Mouse (Mus musculus): ENCODE results near the gene Crlf1. TPM values are rescaled to one million over a fixed set of nuclear protein-coding genes. Genes with fewer than 3 reads are reported as not detected.

Crlf1 gene
- 3.2 and 3.6 TPM in 2 replicates for polyA plus RNA-seq (2015; fragmentation: Nextera tagmentation; extraction: Ambion mirVana)

DNA sequence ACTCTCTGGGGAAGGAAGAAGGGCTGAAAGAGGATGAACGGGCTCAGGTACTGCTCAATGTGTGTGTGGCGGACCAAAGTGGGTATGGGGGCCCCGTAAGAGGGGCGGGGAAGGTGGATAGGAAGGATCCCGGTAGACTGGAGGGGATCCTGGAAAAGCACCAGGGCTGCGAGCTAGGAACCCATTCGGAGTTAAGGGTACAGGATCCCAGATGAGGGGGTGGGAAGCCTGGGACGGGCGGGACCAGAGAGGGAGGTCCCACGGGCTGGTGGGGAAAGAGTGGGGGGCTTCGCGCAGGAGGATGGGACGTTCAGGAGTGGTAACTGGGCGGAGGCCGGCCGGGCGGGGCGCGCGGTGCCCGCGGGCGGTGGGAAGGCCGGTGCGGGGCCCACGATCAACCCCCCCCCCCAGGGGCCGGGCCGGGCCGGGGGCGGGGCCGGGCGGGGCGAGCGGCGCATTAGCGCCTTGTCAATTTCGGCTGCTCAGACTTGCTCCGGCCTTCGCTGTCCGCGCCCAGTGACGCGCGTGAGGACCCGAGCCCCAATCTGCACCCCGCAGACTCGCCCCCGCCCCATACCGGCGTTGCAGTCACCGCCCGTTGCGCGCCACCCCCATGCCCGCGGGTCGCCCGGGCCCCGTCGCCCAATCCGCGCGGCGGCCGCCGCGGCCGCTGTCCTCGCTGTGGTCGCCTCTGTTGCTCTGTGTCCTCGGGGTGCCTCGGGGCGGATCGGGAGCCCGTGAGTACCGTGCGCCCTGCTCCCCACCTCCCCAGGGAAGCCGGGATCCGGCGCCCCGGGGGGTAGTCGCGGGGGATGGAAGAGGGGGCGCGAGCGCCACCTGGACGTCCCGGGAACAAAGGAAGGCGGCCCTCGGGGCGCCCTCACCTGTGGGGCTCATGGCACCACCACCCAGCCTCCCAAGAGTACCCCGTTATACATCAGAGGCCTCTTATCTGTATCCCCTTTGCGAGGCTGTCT, at the start of gene Crlf1:
Gene Crlf1, plus strand, starts transcription at position 495 of the 977 bp plus-strand sequence.
- H3K36me3 ChIP-seq = no peaks in the 10 kb centered on the region
- no peak within 1 kb of the TSS for H3K27ac ChIP-seq
- H3K9ac ChIP-seq = no peak within 1 kb of the TSS
- peaks cover 100% of the 10 kb centered on the region for H3K27me3 ChIP-seq
- ATAC-seq (ENCODE audit: low read depth) (no peak), DNase-seq (no peak)
- peaks cover 44% of the 10 kb centered on the region for H3K4me1 ChIP-seq (replicated peaks)
- 2% methylated on average over 83 of the region's 93 CpGs for WGBS (ENCODE audit: insufficient replicate concordance)
- H3K4me2 ChIP-seq = peak within 1 kb of the TSS; percentile 57
- H3K4me3 ChIP-seq (replicated peaks) = peak within 1 kb of the TSS; percentile 45
- no peaks in the 10 kb centered on the region for H3K9me3 ChIP-seq (replicated peaks)

DNA sequence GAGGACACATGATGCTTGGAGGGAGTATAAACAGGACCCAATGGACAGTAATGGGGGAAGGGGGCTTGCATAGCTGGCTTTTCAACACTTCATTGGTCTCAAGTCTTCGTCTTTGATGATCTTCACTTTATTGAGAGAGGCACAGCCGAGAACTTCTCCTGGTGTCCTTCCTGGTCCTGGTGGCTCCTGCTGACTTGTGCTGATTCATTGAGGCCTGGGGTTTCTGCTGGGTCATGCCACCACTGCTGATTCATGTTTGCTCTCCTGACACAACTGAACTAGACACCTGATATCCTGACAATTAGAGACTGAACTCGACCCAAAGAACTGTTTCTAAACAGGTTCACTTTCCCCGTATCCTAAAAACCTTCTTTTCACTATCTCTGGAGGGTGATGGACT, 49.6 kb upstream of the Crlf1 start:
- H3K36me3 ChIP-seq = no peaks in the 10 kb centered on the region
- 60% methylated on average over 4 of the region's 4 CpGs for WGBS (ENCODE audit: insufficient replicate concordance)
- peak; percentile 88 for DNase-seq
- H3K27ac ChIP-seq = peak overlapping the region; percentile 89
- ATAC-seq (ENCODE audit: low read depth) = peak; percentile 39; the same call in 1 of the 2 replicates
- H3K27me3 ChIP-seq = peaks cover 15% of the 10 kb centered on the region; the same call in 1 of the 2 replicates
- no peak overlapping the region for H3K4me3 ChIP-seq (replicated peaks)
- H3K4me2 ChIP-seq = peak overlapping the region; percentile 43
- peak overlapping the region; percentile 52 for H3K9ac ChIP-seq
- peaks cover 49% of the 10 kb centered on the region for H3K4me1 ChIP-seq (replicated peaks)
- H3K9me3 ChIP-seq (replicated peaks) = no peaks in the 10 kb centered on the region

DNA sequence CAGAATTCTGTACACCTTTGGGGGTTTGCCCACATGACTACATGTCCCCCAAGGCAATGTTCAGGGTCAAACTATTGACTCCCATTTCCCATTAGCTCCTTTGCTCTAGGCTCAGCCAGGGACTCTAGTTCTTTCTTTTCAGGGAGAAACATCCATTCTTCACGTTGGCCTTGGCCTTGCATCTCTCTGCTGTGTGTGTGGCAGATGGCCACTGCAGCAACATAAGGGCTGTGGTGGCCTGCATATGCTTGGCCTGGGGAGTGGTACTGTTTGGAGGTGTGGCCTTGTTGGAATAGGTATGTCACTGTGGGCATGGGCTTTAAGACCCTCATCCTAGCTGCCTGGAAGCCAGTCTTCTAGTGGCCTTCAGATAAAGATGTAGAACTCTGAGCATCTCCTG, 47.0 kb upstream of the Crlf1 start:
- no peak overlapping the region for H3K4me2 ChIP-seq
- H3K9ac ChIP-seq = no peak overlapping the region
- no peaks in the 10 kb centered on the region for H3K9me3 ChIP-seq (replicated peaks)
- peaks cover 15% of the 10 kb centered on the region; the same call in 1 of the 2 replicates for H3K27me3 ChIP-seq
- ATAC-seq (ENCODE audit: low read depth) = no peak
- no peak overlapping the region; the same call in 1 of the 2 replicates for H3K27ac ChIP-seq
- 58% methylated on average over 1 of the region's 1 CpGs for WGBS (ENCODE audit: insufficient replicate concordance)
- H3K36me3 ChIP-seq = peaks cover 4% of the 10 kb centered on the region; the same call in 1 of the 2 replicates
- peaks cover 33% of the 10 kb centered on the region for H3K4me1 ChIP-seq (replicated peaks)
- no peak for DNase-seq
- no peak overlapping the region for H3K4me3 ChIP-seq (replicated peaks)

GRCm38 (mm10) chr8:70447639-70448420, 45.1 kb upstream of the Crlf1 start:
- no peak overlapping the region for H3K4me3 ChIP-seq (replicated peaks)
- peaks cover 19% of the 10 kb centered on the region for H3K36me3 ChIP-seq
- H3K27me3 ChIP-seq = peaks cover 30% of the 10 kb centered on the region
- H3K9me3 ChIP-seq (replicated peaks) = no peaks in the 10 kb centered on the region
- DNase-seq = no peak
- no peak overlapping the region for H3K27ac ChIP-seq
- ATAC-seq (ENCODE audit: low read depth) = no peak
- H3K4me1 ChIP-seq (replicated peaks) = peaks cover 30% of the 10 kb centered on the region
- 67% methylated on average over 19 of the region's 19 CpGs for WGBS (ENCODE audit: insufficient replicate concordance)
- H3K9ac ChIP-seq = no peak overlapping the region
- H3K4me2 ChIP-seq = no peak overlapping the region

- Histone ChIP-seq H3K4me3 (replicated peaks) (no peak overlapping the region), H3K27me3 (peaks cover 15% of the 10 kb centered on the region), H3K4me2 (no peak overlapping the region), H3K9me3 (replicated peaks) (no peaks in the 10 kb centered on the region), H3K27ac (no peak overlapping the region), H3K9ac (no peak overlapping the region), H3K36me3 (peaks cover 19% of the 10 kb centered on the region), H3K4me1 (replicated peaks) (peaks cover 22% of the 10 kb centered on the region)
- DNase-seq = no peak
- 50% methylated on average over 52 of the region's 52 CpGs for WGBS (ENCODE audit: insufficient replicate concordance)
- no peak for ATAC-seq (ENCODE audit: low read depth)
Observed at GRCm38 (mm10) chr8:70452196-70452966, 40.6 kb upstream of the Crlf1 start.

DNA sequence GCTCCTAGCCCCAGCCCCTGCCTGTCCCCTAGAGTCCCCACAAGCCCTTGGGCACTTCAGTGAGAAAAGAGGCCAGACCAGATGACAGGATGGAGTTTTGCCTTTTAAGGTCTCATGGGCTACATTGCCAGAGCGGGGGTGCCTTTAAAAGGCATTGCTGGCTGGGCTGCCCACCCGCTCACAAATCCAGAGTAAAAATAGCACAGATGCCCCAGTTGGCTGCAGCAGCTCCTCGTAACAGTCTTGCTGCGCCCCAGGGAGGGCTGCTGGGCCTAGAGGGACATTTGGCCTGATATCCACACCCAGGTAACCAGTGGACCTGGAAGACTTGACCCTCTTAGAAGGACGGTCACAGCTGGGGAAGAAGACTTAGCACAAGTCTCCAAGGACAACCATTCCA, 39.1 kb upstream of the Crlf1 start:
- no peak overlapping the region for H3K9ac ChIP-seq
- H3K9me3 ChIP-seq (replicated peaks) = no peaks in the 10 kb centered on the region
- peaks cover 15% of the 10 kb centered on the region for H3K27me3 ChIP-seq
- H3K36me3 ChIP-seq = peaks cover 19% of the 10 kb centered on the region
- no peak overlapping the region for H3K4me2 ChIP-seq
- peaks cover 28% of the 10 kb centered on the region for H3K4me1 ChIP-seq (replicated peaks)
- DNase-seq = no peak
- ATAC-seq (ENCODE audit: low read depth) = no peak
- no peak overlapping the region for H3K4me3 ChIP-seq (replicated peaks)
- H3K27ac ChIP-seq = no peak overlapping the region
- 87% methylated on average over 5 of the region's 5 CpGs for WGBS (ENCODE audit: insufficient replicate concordance)

DNA sequence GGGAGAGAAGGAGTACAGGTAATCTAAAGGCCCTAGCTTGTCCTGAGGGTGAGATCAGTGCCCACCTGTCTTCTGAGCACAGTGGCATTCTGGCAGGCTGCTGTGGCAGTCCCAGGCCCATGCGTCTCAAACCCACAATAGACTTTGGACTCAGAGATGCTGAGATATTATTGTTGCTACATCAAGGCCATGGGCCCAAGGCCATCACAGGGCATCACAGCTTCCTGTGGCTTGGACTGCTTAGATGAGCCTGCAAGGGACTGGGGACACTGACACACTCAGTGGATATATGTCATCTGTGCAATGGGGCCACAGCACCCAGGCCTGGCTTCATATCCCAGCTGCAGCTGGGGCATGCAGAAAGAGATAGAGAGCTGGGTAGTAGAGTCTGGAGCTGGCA, 36.0 kb upstream of the Crlf1 start:
- Histone ChIP-seq H3K9me3 (replicated peaks) (peaks cover 4% of the 10 kb centered on the region; the same call in 1 of the 2 replicates), H3K4me1 (replicated peaks) (peaks cover 31% of the 10 kb centered on the region), H3K27me3 (peaks cover 9% of the 10 kb centered on the region), H3K36me3 (peaks cover 11% of the 10 kb centered on the region), H3K4me3 (replicated peaks) (no peak overlapping the region), H3K9ac (no peak overlapping the region), H3K27ac (no peak overlapping the region), H3K4me2 (no peak overlapping the region)
- ATAC-seq (ENCODE audit: low read depth) = no peak
- 83% methylated on average over 1 of the region's 1 CpGs for WGBS (ENCODE audit: insufficient replicate concordance)
- no peak for DNase-seq

DNA sequence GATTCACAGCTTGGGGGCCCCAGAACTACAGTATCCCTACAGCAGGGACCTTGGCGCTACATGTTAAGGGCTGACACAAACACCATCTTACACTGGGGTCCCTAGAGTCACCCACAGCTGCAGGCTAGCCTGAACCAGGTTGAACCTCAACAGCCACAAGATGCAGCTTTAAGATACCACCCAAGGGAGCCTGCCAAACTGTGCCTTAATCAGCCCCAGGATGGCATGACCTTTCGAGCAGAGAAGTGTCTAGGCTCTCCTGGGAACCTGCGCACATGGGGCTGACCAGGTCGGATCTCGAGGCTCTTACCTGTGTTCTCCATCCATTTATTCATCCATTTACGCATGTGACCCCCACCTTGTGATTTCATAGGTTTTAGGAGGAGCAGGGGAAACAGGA, 35.1 kb upstream of the Crlf1 start:
- 74% methylated on average over 6 of the region's 6 CpGs for WGBS (ENCODE audit: insufficient replicate concordance)
- H3K4me3 ChIP-seq (replicated peaks) = no peak overlapping the region
- peaks cover 4% of the 10 kb centered on the region; the same call in 1 of the 2 replicates for H3K9me3 ChIP-seq (replicated peaks)
- 0 out of 2 replicates have a peak, but pooled peaks cover 5% of the 10 kb centered on the region for H3K36me3 ChIP-seq
- H3K27ac ChIP-seq = no peak overlapping the region
- no peak overlapping the region for H3K4me2 ChIP-seq
- H3K9ac ChIP-seq = no peak overlapping the region
- 0 out of 2 replicates have a peak, but pooled peaks cover under 1% of the 10 kb centered on the region for H3K27me3 ChIP-seq
- peaks cover 23% of the 10 kb centered on the region for H3K4me1 ChIP-seq (replicated peaks)
- no peak for DNase-seq
- no peak for ATAC-seq (ENCODE audit: low read depth)

DNA sequence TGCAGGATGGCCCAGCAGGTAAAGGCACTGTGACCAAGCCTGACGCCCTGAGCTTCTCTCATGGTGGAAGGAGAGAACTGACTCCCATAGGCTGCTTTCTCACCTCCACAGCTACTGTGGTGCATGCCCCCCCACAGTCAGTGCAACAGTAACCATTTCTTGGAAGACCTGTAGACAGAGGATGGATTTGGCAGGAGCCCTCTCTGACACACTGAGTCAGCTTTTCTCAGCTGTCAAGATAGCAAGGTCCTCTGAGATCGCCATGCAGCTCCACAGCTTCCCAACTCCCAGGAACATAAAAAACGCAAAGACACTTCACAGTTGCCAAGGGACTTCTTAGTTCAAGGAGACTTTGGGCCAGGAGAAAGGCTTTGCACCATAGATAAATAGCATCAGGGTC, 34.5 kb upstream of the Crlf1 start:
- Histone ChIP-seq H3K9ac (no peak overlapping the region), H3K9me3 (replicated peaks) (peaks cover 4% of the 10 kb centered on the region; the same call in 1 of the 2 replicates), H3K4me2 (no peak overlapping the region), H3K4me3 (replicated peaks) (no peak overlapping the region), H3K4me1 (replicated peaks) (peaks cover 22% of the 10 kb centered on the region), H3K36me3 (0 out of 2 replicates have a peak, but pooled peaks cover 5% of the 10 kb centered on the region), H3K27me3 (no peaks in the 10 kb centered on the region), H3K27ac (no peak overlapping the region)
- WGBS (ENCODE audit: insufficient replicate concordance) = 59% methylated on average over 3 of the region's 3 CpGs
- no peak for ATAC-seq (ENCODE audit: low read depth)
- DNase-seq = no peak

DNA sequence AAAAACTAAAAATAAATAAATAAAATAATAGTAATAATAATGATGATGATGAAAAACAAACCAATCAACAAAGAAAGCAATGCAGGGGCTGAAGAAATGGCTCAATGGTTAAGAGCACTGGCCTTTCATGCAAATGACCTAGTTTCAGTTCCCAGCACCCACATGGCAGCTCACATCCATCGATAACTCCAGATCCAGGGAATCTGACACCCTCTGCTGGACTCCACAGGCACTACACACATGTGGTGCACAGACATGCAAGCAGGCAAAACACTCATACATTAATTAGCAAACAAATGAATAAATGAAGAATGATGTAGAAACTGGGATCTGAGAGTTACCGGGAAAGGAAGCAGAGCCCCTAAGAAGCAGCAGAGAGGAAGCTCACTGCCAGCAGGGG, 33.3 kb upstream of the Crlf1 start:
- no peaks in the 10 kb centered on the region for H3K27me3 ChIP-seq
- ATAC-seq (ENCODE audit: low read depth) = no peak
- H3K9ac ChIP-seq = no peak overlapping the region
- peaks cover 22% of the 10 kb centered on the region for H3K4me1 ChIP-seq (replicated peaks)
- H3K9me3 ChIP-seq (replicated peaks) = peaks cover 4% of the 10 kb centered on the region; the same call in 1 of the 2 replicates
- peaks cover 9% of the 10 kb centered on the region; the same call in 1 of the 2 replicates for H3K36me3 ChIP-seq
- no peak overlapping the region for H3K27ac ChIP-seq
- H3K4me2 ChIP-seq = no peak overlapping the region
- WGBS (ENCODE audit: insufficient replicate concordance) = 88% methylated on average over 2 of the region's 2 CpGs
- no peak overlapping the region for H3K4me3 ChIP-seq (replicated peaks)
- no peak for DNase-seq

Data from liver, embryonic 13.5 days (tissue).